Mouse (Mus musculus): ENCODE measurements around the gene Gatd1. TPM values are rescaled to one million over a fixed set of nuclear protein-coding genes. Genes with fewer than 3 reads are reported as not detected.

Gene Gatd1
- polyA plus RNA-seq, 1 experiment from 2014 or later = 34.3 TPM

DNA sequence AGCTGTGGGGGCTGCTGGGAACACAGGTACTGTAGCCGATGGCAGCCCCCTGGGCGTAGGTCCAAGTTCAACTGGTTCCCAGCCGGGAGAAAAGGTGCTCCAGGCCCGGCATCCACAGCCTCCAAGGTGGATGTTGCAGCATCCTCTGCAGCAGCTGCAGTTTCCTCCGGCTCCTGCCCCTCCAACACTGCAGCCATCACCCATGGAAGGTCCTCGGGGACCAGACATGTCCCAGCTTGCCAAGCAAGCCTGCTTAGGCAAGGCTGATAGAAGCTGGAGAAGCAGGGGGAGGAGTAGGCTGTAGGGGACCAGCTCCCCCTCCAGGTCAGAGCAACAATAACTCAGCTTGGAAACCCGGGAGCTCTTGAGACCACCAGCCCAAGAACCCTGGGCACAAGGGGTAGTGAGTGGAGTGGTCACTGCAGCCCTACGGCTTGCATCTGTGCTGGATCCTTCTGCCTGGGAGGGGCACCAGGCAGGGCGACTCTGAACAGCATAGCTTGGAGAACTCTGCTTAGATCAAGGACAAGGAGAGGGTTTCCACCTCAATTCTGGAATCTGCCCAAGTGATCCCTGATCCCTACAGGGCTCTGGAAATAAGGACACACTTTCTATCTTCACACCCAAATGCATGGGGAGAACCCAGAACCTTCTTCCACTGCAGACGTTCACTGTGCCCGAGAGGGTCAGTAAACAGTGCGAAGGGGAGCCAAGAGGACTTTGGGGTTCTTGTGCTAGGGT lies 29.3 kb upstream of the Gatd1 start:
- Histone ChIP-seq H3K9me3 (ENCODE audit: control insufficient read depth) (no peaks in the 10 kb centered on the region), H3K9ac (ENCODE audit: low read depth, low read length) (peak overlapping the region; percentile 51), H3K4me1 (replicated peaks; ENCODE audit: control insufficient read depth, insufficient read depth, low read length) (peaks cover 2% of the 10 kb centered on the region; the same call in 1 of the 2 replicates), H3K27me3 (replicated peaks; ENCODE audit: control insufficient read depth, insufficient read depth, low read length) (no peaks in the 10 kb centered on the region), H3K4me2 (replicated peaks; ENCODE audit: low read depth) (peak overlapping the region; percentile 81), H3K27ac (ENCODE audit: low read depth, low read length) (no peak overlapping the region), H3K36me3 (ENCODE audit: control insufficient read depth, insufficient read depth) (peaks cover 19% of the 10 kb centered on the region), H3K4me3 (ENCODE audit: low read depth, low read length) (peak overlapping the region; percentile 46)
- WGBS = 12% methylated on average over 12 of the region's 12 CpGs
- ATAC-seq = no peak
- TF ChIP-seq CTCF (IDR thresholded peaks at IDR 0.05; ENCODE audit: low read depth) = peak; percentile 69

DNA sequence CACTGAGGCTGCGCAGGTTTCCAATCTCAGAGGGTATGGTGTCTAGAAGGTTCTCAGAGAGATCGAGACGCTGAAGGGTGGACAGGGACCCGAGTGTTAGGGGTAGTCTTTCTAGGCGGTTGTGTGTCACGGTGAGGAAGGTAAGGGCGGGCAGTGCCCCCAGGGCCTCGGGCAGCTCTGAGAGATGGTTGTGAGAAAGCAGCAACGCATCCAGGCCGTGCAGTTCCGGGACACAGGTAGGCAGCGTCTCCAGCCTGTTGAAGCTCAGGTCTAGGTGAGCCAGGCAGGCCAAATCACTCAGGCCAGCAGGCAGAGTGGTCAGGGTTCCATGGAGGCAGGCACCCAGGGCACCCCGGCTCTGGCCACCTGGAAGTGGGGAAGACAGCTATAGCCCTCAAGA lies 28.3 kb upstream of the Gatd1 start:
- no peaks in the 10 kb centered on the region for H3K27me3 ChIP-seq (replicated peaks; ENCODE audit: control insufficient read depth, insufficient read depth, low read length)
- no peaks in the 10 kb centered on the region for H3K9me3 ChIP-seq (ENCODE audit: control insufficient read depth)
- H3K4me2 ChIP-seq (replicated peaks; ENCODE audit: low read depth) = peak overlapping the region; percentile 81; the same call in 1 of the 2 replicates
- H3K4me3 ChIP-seq (ENCODE audit: low read depth, low read length) = no peak overlapping the region
- peaks cover 21% of the 10 kb centered on the region for H3K36me3 ChIP-seq (ENCODE audit: control insufficient read depth, insufficient read depth)
- 90% methylated on average over 13 of the region's 13 CpGs for WGBS
- no peak for ATAC-seq
- no peak overlapping the region for H3K9ac ChIP-seq (ENCODE audit: low read depth, low read length)
- no peaks in the 10 kb centered on the region for H3K4me1 ChIP-seq (replicated peaks; ENCODE audit: control insufficient read depth, insufficient read depth, low read length)
- H3K27ac ChIP-seq (ENCODE audit: low read depth, low read length) = no peak overlapping the region
- no peak for TF ChIP-seq CTCF (IDR thresholded peaks at IDR 0.05; ENCODE audit: low read depth)

DNA sequence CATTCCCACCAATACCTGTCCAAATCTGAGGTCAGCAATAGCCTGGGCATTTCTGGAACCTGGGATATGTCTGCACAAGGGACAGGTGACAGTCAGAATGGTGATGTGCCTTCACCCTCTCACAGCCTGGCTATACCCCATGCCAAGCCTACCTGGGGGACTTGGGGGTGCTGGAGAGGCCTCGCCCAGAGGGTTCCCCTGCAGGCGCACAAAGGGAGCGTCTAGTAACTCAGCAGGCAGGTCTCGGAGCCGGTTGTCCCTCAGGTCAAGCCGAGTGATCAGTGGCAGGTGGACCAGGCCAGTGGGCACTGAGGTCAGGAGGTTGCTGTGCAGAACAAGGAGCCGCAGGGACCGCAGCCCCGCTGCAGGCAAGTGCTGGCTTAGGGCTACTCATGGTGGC lies 27.5 kb upstream of the Gatd1 start:
- peaks cover 4% of the 10 kb centered on the region; the same call in 1 of the 2 replicates for H3K4me1 ChIP-seq (replicated peaks; ENCODE audit: control insufficient read depth, insufficient read depth, low read length)
- WGBS = 93% methylated on average over 9 of the region's 9 CpGs
- ATAC-seq = no peak
- no peak for TF ChIP-seq CTCF (IDR thresholded peaks at IDR 0.05; ENCODE audit: low read depth)
- no peaks in the 10 kb centered on the region for H3K27me3 ChIP-seq (replicated peaks; ENCODE audit: control insufficient read depth, insufficient read depth, low read length)
- H3K27ac ChIP-seq (ENCODE audit: low read depth, low read length) = no peak overlapping the region
- H3K4me2 ChIP-seq (replicated peaks; ENCODE audit: low read depth) = no peak overlapping the region
- H3K4me3 ChIP-seq (ENCODE audit: low read depth, low read length) = no peak overlapping the region
- H3K9me3 ChIP-seq (ENCODE audit: control insufficient read depth) = no peaks in the 10 kb centered on the region
- H3K9ac ChIP-seq (ENCODE audit: low read depth, low read length) = no peak overlapping the region
- peaks cover 21% of the 10 kb centered on the region for H3K36me3 ChIP-seq (ENCODE audit: control insufficient read depth, insufficient read depth)

DNA sequence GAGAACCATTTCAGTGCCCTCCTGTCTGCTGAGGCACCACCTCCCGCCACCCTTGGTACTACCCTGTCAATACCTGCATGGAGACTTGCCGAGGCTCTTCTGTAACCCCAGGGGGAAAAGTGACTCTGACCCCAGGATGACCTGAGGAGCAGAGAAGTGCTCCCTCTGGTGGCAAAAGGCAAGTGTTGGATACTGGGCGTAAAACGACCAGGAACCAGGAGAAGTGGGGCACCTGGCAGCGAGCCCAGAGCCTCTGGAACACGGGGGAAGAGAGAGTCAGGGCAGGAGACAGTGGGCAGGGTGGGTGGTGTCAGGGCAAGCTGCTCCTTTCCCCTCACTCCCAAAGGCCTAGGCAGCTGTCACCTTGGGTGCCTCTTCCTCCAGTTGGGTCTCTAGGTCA lies 26.7 kb upstream of the Gatd1 start:
- Histone ChIP-seq H3K4me2 (replicated peaks; ENCODE audit: low read depth) (0 out of 2 replicates have a peak overlapping the region, but pooled peaks have one; percentile 24), H3K27me3 (replicated peaks; ENCODE audit: control insufficient read depth, insufficient read depth, low read length) (no peaks in the 10 kb centered on the region), H3K36me3 (ENCODE audit: control insufficient read depth, insufficient read depth) (peaks cover 21% of the 10 kb centered on the region), H3K9me3 (ENCODE audit: control insufficient read depth) (no peaks in the 10 kb centered on the region), H3K4me1 (replicated peaks; ENCODE audit: control insufficient read depth, insufficient read depth, low read length) (peaks cover 6% of the 10 kb centered on the region), H3K9ac (ENCODE audit: low read depth, low read length) (no peak overlapping the region), H3K4me3 (ENCODE audit: low read depth, low read length) (no peak overlapping the region), H3K27ac (ENCODE audit: low read depth, low read length) (no peak overlapping the region; the same call in 1 of the 2 replicates)
- peak; percentile 92 for TF ChIP-seq CTCF (IDR thresholded peaks at IDR 0.05; ENCODE audit: low read depth)
- no peak for ATAC-seq
- 18% methylated on average over 6 of the region's 6 CpGs for WGBS

DNA sequence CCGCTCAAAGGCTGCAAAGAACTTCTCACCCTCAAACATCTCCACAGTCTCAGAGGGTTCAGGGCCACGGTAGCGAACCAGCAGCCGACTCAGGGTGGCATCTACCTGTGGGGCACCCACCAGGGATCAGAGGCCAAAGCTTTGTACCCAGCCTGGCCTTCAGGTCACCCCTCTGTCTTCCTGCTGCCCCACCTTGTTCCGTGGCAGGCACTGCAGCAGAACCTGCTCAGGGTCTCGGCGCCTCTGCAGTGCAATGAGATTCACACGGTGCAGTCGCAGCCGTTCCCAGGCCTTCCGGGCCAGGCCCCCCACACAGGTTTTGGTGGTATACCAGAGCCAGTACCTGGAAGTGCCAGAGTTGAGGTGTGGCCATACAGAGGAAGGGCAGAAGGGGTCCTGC lies 25.9 kb upstream of the Gatd1 start:
- Histone ChIP-seq H3K4me1 (replicated peaks; ENCODE audit: control insufficient read depth, insufficient read depth, low read length) (peaks cover 11% of the 10 kb centered on the region), H3K9me3 (ENCODE audit: control insufficient read depth) (no peaks in the 10 kb centered on the region), H3K36me3 (ENCODE audit: control insufficient read depth, insufficient read depth) (peaks cover 21% of the 10 kb centered on the region), H3K9ac (ENCODE audit: low read depth, low read length) (no peak overlapping the region), H3K27me3 (replicated peaks; ENCODE audit: control insufficient read depth, insufficient read depth, low read length) (no peaks in the 10 kb centered on the region), H3K4me3 (ENCODE audit: low read depth, low read length) (no peak overlapping the region), H3K4me2 (replicated peaks; ENCODE audit: low read depth) (no peak overlapping the region), H3K27ac (ENCODE audit: low read depth, low read length) (no peak overlapping the region)
- no peak for ATAC-seq
- WGBS = 94% methylated on average over 11 of the region's 11 CpGs
- no peak for TF ChIP-seq CTCF (IDR thresholded peaks at IDR 0.05; ENCODE audit: low read depth)

DNA sequence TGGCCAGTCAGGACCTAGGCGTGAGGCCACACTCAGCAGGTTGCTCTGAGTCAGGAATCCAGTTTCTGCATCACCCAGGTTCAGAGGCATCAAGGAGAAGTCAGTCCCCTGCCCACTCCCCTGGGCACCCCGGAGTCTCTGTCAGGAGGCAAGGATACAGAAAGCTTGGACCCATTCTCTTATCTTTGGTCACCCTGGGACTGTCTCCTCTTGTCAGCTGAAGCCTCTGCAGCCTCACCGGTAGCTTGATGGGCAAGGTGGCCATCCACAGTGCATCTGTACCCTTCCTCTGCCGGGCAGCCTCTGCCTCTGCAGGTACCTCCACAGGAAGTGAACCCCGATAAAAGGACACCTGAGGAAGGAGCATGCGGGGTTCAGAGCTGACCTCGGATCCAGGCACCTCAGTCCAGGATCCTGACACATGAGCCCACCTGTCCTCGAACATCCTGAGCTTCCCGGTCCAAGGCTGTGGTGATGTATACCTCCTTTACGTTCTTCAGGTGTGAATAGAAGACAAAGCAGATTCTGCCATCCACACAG lies 25.3 kb upstream of the Gatd1 start:
- H3K36me3 ChIP-seq (ENCODE audit: control insufficient read depth, insufficient read depth) = peaks cover 21% of the 10 kb centered on the region
- H3K4me3 ChIP-seq (ENCODE audit: low read depth, low read length) = no peak overlapping the region
- H3K27me3 ChIP-seq (replicated peaks; ENCODE audit: control insufficient read depth, insufficient read depth, low read length) = no peaks in the 10 kb centered on the region
- ATAC-seq = no peak
- peaks cover 16% of the 10 kb centered on the region for H3K4me1 ChIP-seq (replicated peaks; ENCODE audit: control insufficient read depth, insufficient read depth, low read length)
- H3K9ac ChIP-seq (ENCODE audit: low read depth, low read length) = no peak overlapping the region
- no peak overlapping the region for H3K27ac ChIP-seq (ENCODE audit: low read depth, low read length)
- no peaks in the 10 kb centered on the region for H3K9me3 ChIP-seq (ENCODE audit: control insufficient read depth)
- TF ChIP-seq CTCF (IDR thresholded peaks at IDR 0.05; ENCODE audit: low read depth) = no peak
- WGBS = 96% methylated on average over 10 of the region's 10 CpGs
- H3K4me2 ChIP-seq (replicated peaks; ENCODE audit: low read depth) = no peak overlapping the region

Data from intestine, postnatal 0 days (tissue).